Mouse (Mus musculus) heart, postnatal 0 days (tissue): ENCODE data around the gene Mcts2.

Source experiments
- CTCF ChIP-seq: IDR thresholded peaks from 2 replicates; pipeline ENCODE4 v1.5.1; 2016; ENCODE audit warnings: antibody characterized with exemption, control low read depth, low read depth
- EP300 ChIP-seq: IDR thresholded peaks from 2 replicates; pipeline ENCODE4 v1.6.1; 2016; ENCODE audit warnings: antibody characterized with exemption, low read depth

- no peak for TF ChIP-seq EP300
- TF ChIP-seq CTCF: no peak
Measured at GRCm38 (mm10) chr2:152728594-152728993, 41.8 kb downstream of the Mcts2 start.
